Mouse (Mus musculus) bone marrow macrophage, adult 2 months (primary cell): ENCODE results near the gene Rb1.

Source experiments
- CTCF ChIP-seq: IDR thresholded peaks from 2 replicates; pipeline ENCODE4 v1.5.1; 2012; ENCODE audit warnings: low read depth, mild to moderate bottlenecking, low read length, moderate library complexity
- POLR2A ChIP-seq: IDR thresholded peaks from 2 replicates; pipeline ENCODE4 v1.6.1; 2012; ENCODE audit warnings: mild to moderate bottlenecking, low read depth, low read length, borderline replicate concordance

DNA sequence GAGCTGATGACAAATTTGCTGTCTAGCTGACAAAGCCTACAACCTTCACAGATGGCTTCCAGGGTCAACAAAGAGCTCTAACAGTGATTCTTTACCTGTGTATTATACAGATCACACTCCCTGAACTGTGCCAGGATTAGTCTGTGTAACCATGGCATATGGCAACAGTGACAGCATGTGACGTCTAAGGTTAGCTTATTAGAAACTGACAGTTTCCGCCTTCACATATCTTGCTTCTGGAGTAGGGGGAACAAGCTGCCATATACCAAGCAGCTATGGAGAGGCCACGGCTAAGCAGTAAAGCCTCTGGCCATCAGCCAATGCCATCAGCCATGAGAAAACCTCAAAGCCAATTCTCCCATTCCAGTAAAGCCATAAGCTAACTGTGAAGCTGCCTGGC, 99.3 kb downstream of the Rb1 start:
- TF ChIP-seq CTCF (no peak), POLR2A (no peak)
